8 mouse cellular contexts compared by ENCODE assay signal in genomic region chr11:70525184-70525678, GRCm38 (mm10). TPM values are rescaled to one million over a fixed set of nuclear protein-coding genes. Genes with fewer than 3 reads are reported as not detected.
A peak's percentile ranks its signal among the peaks of the same experiment; 100 is the strongest.
DNase-seq lines count a peak whose midpoint lies in the region; ATAC-seq lines count a peak whose summit lies in the region.

Psmb6 (plus strand) TSS chr11:70525367.

- DNase-seq in T-cell, adult 2 months (ENCODE audit: low spot score) = peak; percentile 92
- DNase-seq in cerebellum, postnatal 36 days = peak; percentile 90 to 91
- DNase-seq in frontal cortex, postnatal 36 days (ENCODE audit: low spot score in 2 of 2) = peak; percentile 91 to 95
- peak; percentile 91 for DNase-seq in left cerebral cortex, adult 11 months (ENCODE audit: low spot score)
- DNase-seq in lung, postnatal 4 days = peak; percentile 92 to 94
- peak; percentile 93 for DNase-seq in retina, postnatal 7 days (ENCODE audit: low read depth, low spot score)
- peak; percentile 74 for DNase-seq in urinary bladder, adult 2 months (ENCODE audit: low spot score)

- peak within 1 kb of the TSS; percentile 93 for H3K4me2 ChIP-seq in hindbrain, embryonic 15.5 days

- H3K36me3 ChIP-seq in hindbrain, embryonic 15.5 days = peaks cover 22% of the 10 kb centered on the region

- H3K9ac ChIP-seq in hindbrain, embryonic 15.5 days = peak within 1 kb of the TSS; percentile 62

- peak within 1 kb of the TSS; percentile 75 for H3K4me3 ChIP-seq in hindbrain, embryonic 15.5 days

- peak; percentile 96 for ATAC-seq in hindbrain, embryonic 15.5 days (ENCODE audit: low FRiP score, low read depth)

- no peaks in the 10 kb centered on the region for H3K27me3 ChIP-seq in hindbrain, embryonic 15.5 days

- under 1% methylated on average over 25 of the region's 26 CpGs for WGBS in hindbrain, embryonic 15.5 days

- peak within 1 kb of the TSS; percentile 71 for H3K27ac ChIP-seq in hindbrain, embryonic 15.5 days (replicated peaks)

- peaks cover 20% of the 10 kb centered on the region for H3K4me1 ChIP-seq in hindbrain, embryonic 15.5 days (replicated peaks)

- H3K9me3 ChIP-seq in hindbrain, embryonic 15.5 days = no peaks in the 10 kb centered on the region

RNA-seq across cellular contexts. Expression of gene Psmb6, which starts in this region (rescaled TPM):
- 763 and 792 TPM in 2 replicates for polyA plus RNA-seq in hindbrain, embryonic 15.5 days (2015; fragmentation: Nextera tagmentation; extraction: Ambion mirVana)
- polyA plus RNA-seq in urinary bladder, adult 2 months (2012; rRNA removed) = 249 and 294 TPM in 2 replicates

Comparison
In these comparisons a context has a peak if more than half of its experiments do, and no peak if none do; other contexts are left out.
1. Peak in every context shown above with its lines: DNase-seq, ATAC-seq, H3K4me3 ChIP-seq and H3K27ac ChIP-seq.